Mouse (Mus musculus) bone marrow macrophage, adult 2 months (primary cell): Measurements from ENCODE around the gene Sycn.

Source experiments
- CTCF ChIP-seq: IDR thresholded peaks from 2 replicates; pipeline ENCODE4 v1.5.1; 2012; ENCODE audit warnings: low read depth, mild to moderate bottlenecking, low read length, moderate library complexity
- POLR2A ChIP-seq: IDR thresholded peaks from 2 replicates; pipeline ENCODE4 v1.6.1; 2012; ENCODE audit warnings: mild to moderate bottlenecking, low read depth, low read length, borderline replicate concordance

GRCm38 (mm10) chr7:28575597-28575996 is 34.9 kb downstream of the Sycn start:
- TF ChIP-seq CTCF (no peak), POLR2A (no peak)
